In genomic region chr11:69575220-69575619, GRCm38 (mm10) we compare ENCODE assay signal across 11 mouse cellular contexts.
DNase-seq lines count a peak whose midpoint lies in the region; ATAC-seq and TF ChIP-seq lines count a peak whose summit lies in the region.
"Had no signal": no experiment of that assay in that cellular context is flagged by ENCODE, and none has a peak within 500 bp of the region (broad histone marks: within the 10 kb centered on the region; RNA-seq: fewer than 3 reads in every experiment).

No protein-coding gene starts in this region.

- peaks cover 79% of the 10 kb centered on the region for H3K36me3 ChIP-seq in E14TG2a.4 (ENCODE audit: insufficient read depth, low read length)

- peak; percentile 55 for TF ChIP-seq CTCF in E14TG2a.4 (conservative IDR thresholded peaks at IDR 0.05; ENCODE audit: low read length)

- ATAC-seq in frontal cortex, adult (ENCODE audit: low TSS enrichment) = no peak

- peak; percentile 28 for DNase-seq in kidney, postnatal 14 days
- DNase-seq in kidney, postnatal 25 days = no peak
- peak; percentile 75 for DNase-seq in R1 (ENCODE audit: low read depth, low spot score)
- peak; percentile 8 for DNase-seq in lung, postnatal 25 days (ENCODE audit: low spot score)
- no peak for DNase-seq in spleen, postnatal 14 days (ENCODE audit: low spot score in 2 of 2)
- DNase-seq in yolk sac, embryonic 10.5 days (ENCODE audit: low spot score) = no peak
- DNase-seq: cerebellum, adult 11 months; gastrocnemius, postnatal 25 days; layer of hippocampus, postnatal 36 days had no signal

- no peaks in the 10 kb centered on the region for H3K27me3 ChIP-seq in E14TG2a.4 (ENCODE audit: insufficient read depth, low read length)

- no peak overlapping the region for H3K4me3 ChIP-seq in E14TG2a.4 (replicated peaks; ENCODE audit: low read length)

- H3K9me3 ChIP-seq in E14TG2a.4 (ENCODE audit: low read length) = no peaks in the 10 kb centered on the region

- peaks cover 87% of the 10 kb centered on the region for H3K4me1 ChIP-seq in E14TG2a.4 (replicated peaks; ENCODE audit: low read depth, low read length)

Comparison
In these comparisons a context has a peak if more than half of its experiments do, and no peak if none do; other contexts are left out.
1. DNase-seq: peak in kidney, postnatal 14 days (single experiment), R1 (single experiment) and lung, postnatal 25 days (single experiment); none in kidney, postnatal 25 days (0 of 2), spleen, postnatal 14 days (0 of 2) and yolk sac, embryonic 10.5 days (single experiment).